Mouse (Mus musculus): ENCODE results near the gene Vps18. TPM values are rescaled to one million over a fixed set of nuclear protein-coding genes. Genes with fewer than 3 reads are reported as not detected.
A peak's percentile ranks its signal among the peaks of the same experiment; 100 is the strongest.

Vps18 gene
- 10 to 100 TPM; 48.4 to 48.9 TPM for total RNA-seq (2021)

DNA sequence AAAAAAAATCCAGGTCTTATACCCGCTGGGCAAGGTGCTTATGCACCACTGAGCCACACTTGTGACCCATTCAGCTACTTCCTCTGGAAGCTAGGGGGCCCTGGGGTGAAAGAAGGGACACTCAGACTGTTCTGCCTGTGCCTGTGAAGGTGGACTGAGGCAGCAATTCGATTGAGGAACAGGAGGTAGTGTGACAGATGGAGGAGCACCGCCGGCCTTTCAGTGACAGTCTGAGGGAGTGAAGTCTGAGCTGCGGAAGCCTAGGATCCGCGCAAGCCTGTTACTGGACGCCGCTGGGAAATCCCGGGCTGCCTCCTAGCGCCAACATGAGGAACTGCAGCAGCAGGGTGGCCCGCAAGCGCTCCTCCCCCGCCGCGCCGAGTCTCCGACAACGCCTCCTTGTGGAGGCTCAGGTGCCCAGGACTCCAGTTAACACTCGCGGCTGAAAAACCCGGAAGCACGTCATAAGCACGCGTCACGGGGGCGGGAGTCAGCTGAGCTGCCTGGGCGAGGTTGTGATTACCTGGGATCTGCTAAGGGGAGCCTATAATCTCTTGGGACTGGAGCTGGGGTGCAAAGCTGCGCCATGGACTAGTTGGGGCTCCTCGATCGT, at the start of gene Vps18:
Vps18 (plus strand) TSS at position 471 of the 613 bp plus-strand sequence.
- peak; percentile 99 for DNase-seq (ENCODE audit: low spot score in 2 of 2)
- intact Hi-C loops (cut with DNase I), result loop anchor here (1.0 kb wide), 2 partner anchors 38 to 80 kb away; partner anchors contain the start of genes Dnajc17 and Zfyve19

DNA sequence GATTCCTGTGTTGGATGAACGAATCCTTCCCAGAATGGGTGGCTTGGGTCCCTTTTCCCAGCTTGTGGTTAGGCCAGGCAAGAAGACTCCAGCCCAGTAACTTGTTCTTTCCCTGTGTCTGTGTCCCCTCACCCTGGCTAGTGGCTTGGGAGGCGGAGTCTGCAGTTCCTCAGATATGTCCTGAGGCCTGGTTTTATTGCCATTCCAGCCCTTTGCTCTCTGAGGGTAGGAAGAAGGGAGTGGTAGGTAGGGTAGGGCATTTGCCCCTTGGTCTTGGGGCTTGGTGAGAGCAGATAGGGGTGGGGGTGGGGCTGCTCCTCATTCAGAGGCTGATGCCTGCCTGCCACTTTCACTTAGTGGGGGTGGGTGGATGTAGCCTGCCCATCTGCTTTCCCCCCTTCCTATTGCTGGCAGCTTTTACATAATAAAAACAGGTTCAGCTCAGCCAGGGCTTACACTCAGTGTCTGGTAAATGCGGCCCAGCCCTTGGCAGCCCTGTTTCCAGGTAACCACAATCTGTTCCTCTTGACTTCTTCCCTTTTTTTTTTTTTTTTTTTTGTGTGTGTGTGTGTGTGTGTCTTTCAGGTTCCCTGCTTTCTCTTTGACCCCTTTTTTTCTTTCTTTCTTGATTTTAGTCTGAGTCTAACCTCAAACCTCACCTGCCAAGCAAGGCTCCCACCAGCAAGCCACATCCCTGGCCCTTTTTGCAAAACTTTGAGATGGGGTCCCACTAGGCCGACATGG, 48.3 kb upstream of the Vps18 start:
- DNase-seq (ENCODE audit: low spot score in 2 of 2), result no peak
- intact Hi-C loops (cut with DNase I), result no loop called here

DNA sequence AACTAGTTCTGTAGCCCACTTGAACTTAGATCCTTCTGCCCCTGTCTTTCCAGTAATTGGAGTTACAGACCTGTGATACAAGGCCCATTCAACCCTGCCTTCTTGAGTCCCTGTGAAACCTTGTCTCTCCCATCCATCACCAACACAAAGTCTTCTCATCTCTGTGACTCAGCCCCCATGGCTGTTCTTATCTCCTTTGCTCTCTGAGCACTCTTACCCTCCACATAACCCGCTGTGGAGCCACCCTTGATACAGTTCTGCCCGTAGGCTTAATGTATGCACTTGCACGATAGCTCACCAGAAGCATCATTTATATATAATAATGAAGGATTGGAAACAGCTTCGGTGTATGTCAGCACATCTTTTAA, 47.7 kb upstream of the Vps18 start:
- intact Hi-C loops (cut with DNase I), result no loop called here
- DNase-seq (ENCODE audit: low spot score in 2 of 2), result no peak

DNA sequence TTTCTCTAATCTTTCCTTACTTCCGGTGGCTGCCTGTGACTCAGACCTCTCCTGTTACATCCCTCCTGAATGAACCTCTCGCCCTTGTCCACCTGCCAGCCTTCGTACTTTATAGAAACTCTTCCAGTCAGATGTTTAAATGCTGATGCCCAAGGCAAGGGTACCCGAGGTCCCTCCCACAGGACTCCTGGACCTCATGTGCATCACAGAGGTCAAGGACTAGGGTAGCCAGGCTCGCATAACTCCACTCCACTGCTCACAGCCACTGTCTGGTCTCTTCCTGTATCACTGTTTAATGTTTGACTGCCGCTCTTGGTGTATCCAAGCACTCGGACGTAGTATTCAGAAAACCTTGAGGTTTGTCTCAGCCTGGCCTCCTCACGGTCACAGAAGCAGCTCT, 46.0 kb upstream of the Vps18 start:
- DNase-seq (ENCODE audit: low spot score in 2 of 2), result no peak

DNA sequence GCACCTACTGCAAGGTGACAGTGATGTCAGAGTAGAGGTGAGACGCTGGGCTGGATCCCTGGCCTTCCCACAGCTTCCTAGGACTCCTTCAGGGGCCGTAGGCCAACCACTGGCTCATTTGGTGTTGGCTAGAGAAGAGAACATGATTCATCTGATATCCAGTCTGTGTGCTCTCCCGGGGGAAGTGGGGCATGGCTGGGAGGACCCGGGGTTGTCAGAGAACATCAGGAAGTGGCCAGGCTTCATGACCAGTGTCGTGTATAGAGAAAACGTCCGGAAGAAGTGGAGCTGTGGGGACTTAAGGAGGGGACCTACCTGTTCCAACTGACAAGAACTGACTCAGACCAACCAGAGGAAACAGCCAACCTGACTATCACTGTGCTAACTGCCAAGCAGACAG, 43.3 kb upstream of the Vps18 start:
- DNase-seq (ENCODE audit: low spot score in 2 of 2), result no peak
- intact Hi-C loops (cut with DNase I), result no loop called here

More for the DNA sequence above, 46.0 kb upstream of the Vps18 start:
- intact Hi-C loops (cut with DNase I), result no loop called here

DNA sequence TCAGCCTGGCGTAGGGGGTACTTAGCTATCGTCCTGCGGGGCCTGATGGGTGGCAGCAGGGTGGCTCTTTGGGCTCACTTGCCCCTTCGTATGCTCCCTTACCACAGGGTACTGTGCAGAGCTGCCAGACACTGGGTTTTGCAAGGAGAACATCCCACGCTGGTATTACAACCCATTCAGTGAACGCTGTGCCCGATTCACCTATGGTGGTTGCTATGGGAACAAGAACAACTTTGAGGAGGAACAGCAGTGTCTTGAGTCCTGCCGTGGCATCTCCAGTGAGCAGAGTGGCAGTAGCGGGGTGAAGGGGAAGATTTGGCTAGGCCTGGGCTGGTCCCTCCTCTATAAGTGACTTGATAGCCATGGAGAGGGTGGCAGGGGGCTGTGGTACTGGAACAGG, 40.6 kb upstream of the Vps18 start:
- no peak for DNase-seq (ENCODE audit: low spot score in 2 of 2)
- intact Hi-C loops (cut with DNase I), result no loop called here

DNA sequence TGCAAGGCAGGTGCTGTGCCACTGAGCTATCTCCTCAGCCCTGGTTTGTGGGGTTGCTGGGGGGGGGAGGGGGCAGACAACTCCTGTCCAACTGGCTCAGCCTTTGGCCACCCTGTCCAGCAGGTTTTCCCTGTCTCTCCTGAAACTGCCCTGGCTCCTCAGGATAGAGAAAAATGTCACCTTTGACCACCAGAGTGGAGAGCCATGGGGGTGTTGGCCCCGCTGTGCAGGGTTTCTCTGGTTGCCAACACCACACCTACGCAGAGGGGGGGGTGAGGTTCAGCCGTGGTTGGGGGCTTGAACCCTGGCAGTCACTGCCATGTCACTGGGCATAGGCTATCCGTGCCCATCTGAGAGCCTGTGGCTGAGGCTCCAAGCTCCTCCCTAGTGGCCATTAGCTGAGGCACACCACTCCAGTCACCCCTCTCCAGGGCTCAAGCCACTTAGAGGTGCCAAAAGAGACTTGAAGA, 38.9 kb upstream of the Vps18 start:
- intact Hi-C loops (cut with DNase I), result loop anchor here (1.0 kb wide), 1 partner anchor 39 kb away; the partner anchor contains the start of gene Vps18
- no peak for DNase-seq (ENCODE audit: low spot score in 2 of 2)

DNA sequence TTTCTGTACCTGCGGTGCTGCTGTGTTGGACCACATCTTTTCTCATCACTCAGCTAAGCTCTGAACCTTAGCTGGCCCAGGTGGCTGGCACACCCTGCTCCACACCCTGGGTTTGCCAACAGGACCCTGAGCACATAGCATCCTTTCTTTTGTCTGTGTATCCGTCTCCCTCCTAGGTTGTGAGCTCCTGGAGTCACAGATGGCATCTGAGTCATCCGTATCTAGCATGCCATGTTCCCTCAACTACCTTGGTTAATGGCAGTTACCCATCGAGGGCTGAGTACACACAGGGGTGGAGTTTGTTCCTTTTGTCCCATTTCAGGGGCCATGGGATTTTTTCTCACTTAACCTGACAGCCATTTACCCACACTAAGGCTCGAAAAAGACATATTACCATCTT, 38.2 kb upstream of the Vps18 start:
- no peak for DNase-seq (ENCODE audit: low spot score in 2 of 2)
- intact Hi-C loops (cut with DNase I), result loop anchor here (1.0 kb wide), 1 partner anchor 38 kb away; the partner anchor contains the start of gene Vps18

DNA sequence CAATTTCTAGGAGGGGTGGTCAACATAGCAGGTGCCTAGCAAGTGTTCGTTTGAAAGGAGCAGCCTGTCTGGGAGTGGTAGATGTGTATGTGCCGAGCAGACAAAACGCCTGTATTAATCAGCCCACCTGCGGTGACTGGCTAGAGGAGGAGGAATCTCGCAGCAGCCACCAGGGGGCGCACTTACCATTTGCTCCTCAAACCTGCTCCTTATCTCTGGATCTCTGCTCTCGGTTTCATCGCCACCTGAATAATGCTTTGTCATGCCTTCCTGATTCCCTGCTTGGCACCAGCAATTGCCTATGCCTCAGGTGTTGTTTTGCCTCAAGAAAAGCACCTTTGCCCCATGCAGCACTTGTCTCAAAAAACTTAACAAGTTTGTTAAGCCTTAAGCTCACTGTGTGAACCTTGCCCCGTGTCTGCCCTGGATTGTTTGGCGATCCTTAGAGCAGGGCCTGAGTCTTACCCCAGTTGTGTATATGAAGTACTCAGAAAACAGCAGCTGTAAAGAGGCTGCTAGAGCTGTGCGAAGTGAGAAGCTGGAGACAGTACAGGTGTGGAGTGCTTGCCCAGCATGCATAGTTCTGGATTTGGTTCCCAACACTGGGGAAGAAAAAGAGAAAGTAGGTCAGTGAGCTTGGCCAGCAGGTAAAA, 37.6 kb upstream of the Vps18 start:
- DNase-seq (ENCODE audit: low spot score in 2 of 2), result peak; percentile 67 to 74
- intact Hi-C loops (cut with DNase I), result loop anchor here (1.0 kb wide), 1 partner anchor 37 kb away; the partner anchor contains the start of gene Vps18

DNA sequence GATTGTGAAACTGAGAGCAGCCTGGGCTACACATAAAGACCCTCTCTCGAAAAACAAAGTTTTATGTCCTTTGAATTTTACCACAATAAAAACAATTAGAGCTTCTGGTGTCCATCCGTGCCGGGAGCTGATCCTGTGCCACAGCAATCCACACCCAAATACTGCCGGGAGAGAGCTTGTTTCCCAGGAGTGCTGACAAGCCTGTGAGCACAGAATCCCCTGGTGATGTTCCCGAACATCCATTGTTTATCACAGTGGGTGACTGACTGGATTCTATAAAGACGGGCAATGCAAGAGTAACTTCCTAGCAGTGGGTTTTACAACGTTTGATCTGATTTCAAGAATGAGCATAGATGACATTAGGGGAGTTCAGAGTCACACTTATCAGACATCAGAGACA, 33.6 kb upstream of the Vps18 start:
- DNase-seq (ENCODE audit: low spot score in 2 of 2), result no peak
- intact Hi-C loops (cut with DNase I), result no loop called here

DNA sequence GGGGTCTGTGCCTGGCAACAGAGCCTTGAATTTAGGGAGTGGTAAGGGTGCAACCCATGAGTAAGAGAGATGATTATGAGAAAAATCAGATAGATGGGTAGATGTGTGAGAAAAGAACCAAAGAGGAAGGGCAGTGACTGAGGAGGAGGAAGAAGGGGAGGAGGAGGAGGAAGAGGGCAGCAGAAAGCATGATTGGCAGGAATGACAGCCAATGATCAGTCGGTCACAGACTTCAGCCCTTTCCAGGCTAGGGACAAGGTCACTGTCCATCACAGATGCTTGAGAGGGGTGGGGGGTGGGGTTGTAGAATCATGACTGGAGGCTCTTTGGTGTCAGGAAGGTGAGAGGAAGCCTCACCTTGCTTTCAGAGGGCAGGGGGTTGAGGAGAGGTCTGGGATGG, 28.0 kb upstream of the Vps18 start:
- intact Hi-C loops (cut with DNase I), result no loop called here
- no peak for DNase-seq (ENCODE audit: low spot score in 2 of 2)

DNA sequence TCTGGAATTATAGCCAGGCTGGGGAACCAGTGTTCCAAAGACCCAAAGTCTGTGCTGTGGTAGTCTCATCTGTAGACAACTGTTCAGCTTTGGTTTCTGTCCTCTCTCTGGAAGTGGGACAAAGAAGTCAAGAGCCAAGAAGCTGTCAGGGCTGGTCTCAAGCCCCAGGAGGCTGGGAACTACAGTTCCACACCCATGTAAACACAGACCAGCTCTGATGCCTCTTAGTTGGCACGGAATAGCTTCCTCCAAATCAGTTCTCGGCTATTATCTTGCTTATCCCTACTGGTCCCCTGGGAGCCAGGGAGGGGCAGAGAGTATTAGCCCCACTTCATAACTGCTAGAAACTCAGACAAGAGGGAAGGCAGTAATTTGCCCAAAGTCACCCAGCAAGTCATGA, 27.2 kb upstream of the Vps18 start:
- DNase-seq (ENCODE audit: low spot score in 2 of 2), result no peak
- intact Hi-C loops (cut with DNase I), result no loop called here

DNA sequence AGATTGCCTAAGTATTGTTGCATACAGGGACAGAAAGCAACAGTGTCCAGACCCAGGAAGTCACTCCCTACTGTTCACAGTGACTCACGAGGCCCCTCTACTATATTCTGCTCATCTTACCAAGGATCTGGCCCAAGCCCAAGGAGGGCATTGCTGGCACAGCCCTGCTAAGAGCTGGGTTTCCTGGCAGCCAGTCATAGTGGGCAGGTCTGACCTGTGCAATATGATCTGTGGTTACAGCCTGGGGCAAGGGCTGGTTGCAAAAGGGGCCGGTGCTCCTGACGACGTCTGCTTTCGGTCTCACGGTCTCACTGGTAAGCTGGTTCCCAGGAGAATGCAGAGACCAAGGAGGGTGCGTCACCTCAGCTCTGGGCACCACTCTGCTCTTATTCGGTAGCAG, 25.6 kb upstream of the Vps18 start:
- DNase-seq (ENCODE audit: low spot score in 2 of 2), result no peak
- intact Hi-C loops (cut with DNase I), result no loop called here

DNA sequence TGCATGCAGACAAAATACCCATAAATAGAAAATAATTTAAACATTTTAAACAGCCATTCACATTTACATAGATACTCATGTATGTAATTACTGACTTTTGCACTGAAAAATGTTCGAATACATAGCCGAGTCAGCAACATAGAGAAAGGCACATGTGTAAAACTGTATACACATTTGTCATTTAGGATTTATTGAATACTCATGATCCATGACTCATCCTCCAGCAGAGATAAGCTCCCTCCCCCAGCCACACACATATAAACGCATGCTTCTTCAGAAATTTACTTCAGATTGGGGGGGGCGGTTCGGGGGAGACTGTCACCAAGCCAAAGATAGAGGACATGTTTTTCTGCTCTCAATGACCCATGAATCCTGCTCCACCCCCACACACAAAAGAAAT, 24.7 kb upstream of the Vps18 start:
- DNase-seq (ENCODE audit: low spot score in 2 of 2), result no peak
- intact Hi-C loops (cut with DNase I), result no loop called here

DNA sequence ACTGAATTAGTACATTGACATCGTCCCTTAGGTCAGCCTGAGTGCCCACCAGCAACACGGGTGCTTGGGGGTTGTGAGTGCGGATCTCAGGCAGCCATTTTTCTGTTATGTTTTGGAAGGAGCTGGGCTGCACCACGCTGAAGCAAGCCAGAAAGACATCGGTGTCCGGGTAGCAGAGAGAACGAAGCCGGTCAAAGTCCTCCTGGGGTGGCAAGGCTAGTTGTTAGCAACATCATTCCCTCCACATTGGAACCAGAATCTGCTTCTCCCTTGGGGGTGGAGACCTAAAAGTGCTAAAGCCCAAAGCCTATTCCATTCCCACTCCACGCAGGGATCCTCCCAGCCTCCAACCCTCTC, 18.3 kb upstream of the Vps18 start:
- intact Hi-C loops (cut with DNase I), result no loop called here
- no peak for DNase-seq (ENCODE audit: low spot score in 2 of 2)

DNA sequence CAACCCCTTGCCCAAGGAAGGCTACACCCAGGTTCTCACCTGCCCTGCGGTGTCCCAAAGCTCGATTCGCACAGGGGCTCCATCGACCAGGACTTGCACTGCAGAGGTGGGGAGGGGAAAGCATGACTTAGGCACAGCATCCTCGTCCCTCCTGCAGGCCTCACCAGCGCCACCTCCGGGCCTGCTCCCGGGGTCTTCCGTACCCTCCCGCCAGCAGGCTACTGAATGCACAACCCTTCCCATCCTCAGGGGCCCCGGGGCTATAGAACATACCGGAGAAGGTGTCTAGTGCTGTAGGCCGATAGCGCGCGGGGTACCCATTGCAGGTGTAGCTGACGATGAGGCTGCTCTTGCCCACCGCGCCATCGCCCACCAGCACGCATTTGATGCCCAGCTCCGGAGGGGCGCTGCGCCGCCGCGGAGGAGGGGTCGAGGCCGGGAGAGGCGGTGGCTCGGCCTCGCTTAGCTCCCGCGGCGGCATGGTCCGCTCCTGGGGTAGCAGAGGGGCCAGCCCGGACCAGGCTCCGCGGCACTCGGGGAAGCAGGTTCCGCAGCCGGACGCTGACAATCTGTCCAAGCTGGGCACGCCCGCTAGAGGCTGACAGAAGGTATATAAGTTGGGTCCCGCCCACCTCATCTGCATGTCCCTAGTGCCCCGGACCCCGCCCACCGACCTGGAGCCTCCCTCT, 17.8 kb upstream of the Vps18 start, which contains the start of gene Rhov:
Rhov (minus strand) TSS at position 630 of the 689 bp plus-strand sequence.
- intact Hi-C loops (cut with DNase I), result no loop called here
- DNase-seq (ENCODE audit: low spot score in 2 of 2), result peak; percentile 66 to 82

DNA sequence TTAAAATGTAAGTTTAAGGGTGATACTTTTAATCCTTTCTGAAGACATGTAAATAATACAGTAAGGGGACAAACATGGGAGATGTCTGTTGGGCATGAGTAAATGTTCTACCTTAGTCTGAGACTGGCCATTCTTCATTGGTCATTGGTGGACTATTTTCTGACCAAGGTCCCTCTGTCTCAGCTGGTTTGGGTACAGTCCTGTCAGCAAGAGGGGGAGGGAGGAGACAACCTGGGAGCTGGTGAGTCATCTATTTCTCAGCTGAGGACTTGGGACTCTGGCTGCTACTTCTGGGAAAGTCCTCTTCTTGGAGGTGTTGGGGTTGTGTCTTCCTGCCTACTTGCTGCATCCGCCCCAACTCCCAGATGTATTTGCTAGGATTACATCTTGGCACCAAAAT, 14.4 kb upstream of the Vps18 start:
- no peak for DNase-seq (ENCODE audit: low spot score in 2 of 2)
- intact Hi-C loops (cut with DNase I), result no loop called here

DNA sequence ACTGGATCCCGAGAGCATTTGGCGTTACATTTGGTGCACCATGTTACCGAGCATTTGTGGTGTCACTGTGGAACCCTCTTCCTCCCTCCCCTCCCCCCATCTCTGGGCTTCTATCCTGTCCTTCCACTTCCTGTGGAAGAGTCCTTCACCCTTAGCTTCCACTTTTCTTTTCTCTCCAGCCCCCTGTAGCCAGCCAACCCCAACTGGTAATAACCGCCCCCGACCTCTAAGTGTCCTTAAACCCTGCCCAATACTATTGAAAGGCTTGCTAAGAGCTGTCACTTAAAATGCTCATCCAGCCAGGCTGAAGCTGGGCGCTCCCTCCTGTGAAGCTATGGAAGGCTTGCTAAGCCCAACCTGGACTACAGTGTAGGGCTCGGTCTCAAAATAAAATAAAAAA, 11.6 kb upstream of the Vps18 start:
- no peak for DNase-seq (ENCODE audit: low spot score in 2 of 2)
- intact Hi-C loops (cut with DNase I), result no loop called here

DNA sequence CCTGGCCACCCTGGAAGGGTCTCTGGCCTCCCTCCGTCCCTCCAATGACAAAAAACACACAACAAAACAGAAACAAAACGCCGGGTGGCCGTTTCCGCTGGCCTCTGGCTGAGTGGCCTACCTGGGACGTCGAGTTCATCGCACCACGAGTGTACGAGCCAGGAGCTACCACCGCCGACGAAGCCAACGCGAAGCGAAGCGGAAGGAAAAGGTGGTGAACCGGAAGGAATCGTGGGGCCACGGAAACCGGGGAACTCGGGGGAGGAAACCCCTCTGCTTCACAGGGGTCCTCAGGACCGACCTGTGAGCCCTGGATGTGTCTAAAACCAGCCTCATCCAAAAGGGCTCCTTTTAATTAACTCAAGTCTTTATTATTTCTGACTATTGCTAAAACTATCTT, 10.7 kb upstream of the Vps18 start:
- intact Hi-C loops (cut with DNase I), result no loop called here
- no peak for DNase-seq (ENCODE audit: low spot score in 2 of 2)

DNA sequence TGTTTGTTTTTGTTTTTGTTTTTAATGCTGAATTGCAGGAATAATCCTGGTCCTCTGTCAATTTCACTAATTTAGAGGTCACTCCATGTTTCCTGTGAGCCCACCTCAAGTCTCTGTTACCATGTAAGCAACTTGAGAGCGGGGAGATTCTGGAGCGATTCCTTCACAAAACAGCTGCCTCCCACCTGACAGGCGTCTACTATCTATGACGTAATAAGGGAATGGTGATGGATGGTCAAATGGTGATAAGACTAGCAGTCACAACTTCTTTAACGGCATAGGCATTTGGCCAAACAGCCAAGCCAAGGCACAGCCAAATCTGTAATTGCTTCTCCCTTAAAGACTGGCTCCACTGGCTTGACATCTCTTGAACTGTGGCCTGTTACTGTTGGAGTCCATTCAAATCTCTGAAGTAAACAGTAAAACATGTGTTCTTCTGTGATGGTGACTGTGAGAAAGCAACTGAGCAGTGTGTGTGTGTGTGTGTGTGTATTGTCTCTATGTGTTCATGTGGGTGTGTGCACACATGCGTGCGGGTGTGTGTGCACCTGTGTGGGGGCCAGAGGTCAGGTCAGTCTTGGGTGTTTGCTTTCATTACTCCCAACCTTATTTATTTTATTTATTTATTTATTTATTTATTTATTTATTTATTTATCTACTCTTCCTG, 6.5 kb upstream of the Vps18 start:
- no peak for DNase-seq (ENCODE audit: low spot score in 2 of 2)
- intact Hi-C loops (cut with DNase I), result no loop called here

All from left cerebral cortex, postnatal 25 days (tissue).